Mouse (Mus musculus): ENCODE results near the gene Shank3. TPM values are rescaled to one million over a fixed set of nuclear protein-coding genes. Genes with fewer than 3 reads are reported as not detected.

Shank3 gene
- total RNA-seq (2021): 100 to 1,000 TPM; 220 TPM
- long read RNA-seq, experiment 1, partial matches to known transcripts: 30 of 94 reads
- long read RNA-seq, experiment 1, other reads (novel, unspliced or antisense): 64 of 94 reads
- long read RNA-seq, experiment 2, partial matches to known transcripts: 17 of 70 reads
- long read RNA-seq, experiment 2, other reads (novel, unspliced or antisense): 53 of 70 reads

GRCm38 (mm10) chr15:89498961-89499688 lies at the start of gene Shank3:
Shank3 (plus strand) TSS chr15:89499623.
- DNase-seq (ENCODE audit: low spot score in 2 of 2): no peak

GRCm38 (mm10) chr15:89452906-89453864 lies 46.2 kb upstream of the Shank3 start:
- DNase-seq (ENCODE audit: low spot score in 2 of 2): peak in 1 of 2 experiments; percentile 57

GRCm38 (mm10) chr15:89453865-89454478 lies 45.5 kb upstream of the Shank3 start, which contains the start of gene Mapk8ip2:
Mapk8ip2 (plus strand) TSS chr15:89453913.
- peak; percentile 59 to 71 for DNase-seq (ENCODE audit: low spot score in 2 of 2)

- DNase-seq (ENCODE audit: low spot score in 2 of 2): no peak
Observed at GRCm38 (mm10) chr15:89454857-89455256, 44.6 kb upstream of the Shank3 start.

GRCm38 (mm10) chr15:89455642-89456041 lies 43.8 kb upstream of the Shank3 start:
- DNase-seq (ENCODE audit: low spot score in 2 of 2): no peak

- DNase-seq (ENCODE audit: low spot score in 2 of 2): no peak
Observed at GRCm38 (mm10) chr15:89458942-89459341, 40.5 kb upstream of the Shank3 start.

GRCm38 (mm10) chr15:89459821-89460220 lies 39.6 kb upstream of the Shank3 start:
- DNase-seq (ENCODE audit: low spot score in 2 of 2): no peak

GRCm38 (mm10) chr15:89460298-89460697 lies 39.1 kb upstream of the Shank3 start:
- no peak for DNase-seq (ENCODE audit: low spot score in 2 of 2)

- DNase-seq (ENCODE audit: low spot score in 2 of 2): no peak
Observed at GRCm38 (mm10) chr15:89461321-89461720, 38.1 kb upstream of the Shank3 start.

- no peak for DNase-seq (ENCODE audit: low spot score in 2 of 2)
Observed at GRCm38 (mm10) chr15:89462176-89462575, 37.2 kb upstream of the Shank3 start.

- DNase-seq (ENCODE audit: low spot score in 2 of 2): no peak
Observed at GRCm38 (mm10) chr15:89463334-89464235, 35.8 kb upstream of the Shank3 start.

GRCm38 (mm10) chr15:89465052-89465451 lies 34.4 kb upstream of the Shank3 start:
- no peak for DNase-seq (ENCODE audit: low spot score in 2 of 2)

- no peak for DNase-seq (ENCODE audit: low spot score in 2 of 2)
Observed at GRCm38 (mm10) chr15:89468577-89468976, 30.8 kb upstream of the Shank3 start.

GRCm38 (mm10) chr15:89471476-89471875 lies 27.9 kb upstream of the Shank3 start:
- DNase-seq (ENCODE audit: low spot score in 2 of 2): no peak

GRCm38 (mm10) chr15:89473370-89473769 lies 26.1 kb upstream of the Shank3 start:
- no peak for DNase-seq (ENCODE audit: low spot score in 2 of 2)

- DNase-seq (ENCODE audit: low spot score in 2 of 2): no peak
Observed at GRCm38 (mm10) chr15:89473921-89474320, 25.5 kb upstream of the Shank3 start.

GRCm38 (mm10) chr15:89474596-89475292 lies 24.7 kb upstream of the Shank3 start:
- DNase-seq (ENCODE audit: low spot score in 2 of 2): no peak

GRCm38 (mm10) chr15:89475293-89475600 lies 24.2 kb upstream of the Shank3 start:
- DNase-seq (ENCODE audit: low spot score in 2 of 2): no peak

GRCm38 (mm10) chr15:89475611-89476474 lies 23.6 kb upstream of the Shank3 start:
- peak; percentile 91 to 94 for DNase-seq (ENCODE audit: low spot score in 2 of 2)

Measured in left cerebral cortex, adult 18-20 months (tissue).